Mouse (Mus musculus) megakaryocyte-erythroid progenitor cell, adult 5-6 weeks (primary cell): Measurements from ENCODE around the gene Cyp2u1. TPM values are rescaled to one million over a fixed set of nuclear protein-coding genes. Genes with fewer than 3 reads are reported as not detected.
A peak's percentile ranks its signal among the peaks of the same experiment; 100 is the strongest.

ENCODE experiments used
- ATAC-seq: replicated peaks from 2 replicates; pipeline ENCODE4 v1.8.0; 2016; ENCODE audit warnings: mild to moderate bottlenecking, inconsistent platforms; ENCODE audit not compliant: severe bottlenecking, poor library complexity, low FRiP score, low TSS enrichment
- total RNA-seq, 2 experiments: library from RNA; stranded (forward) in 1 of 2; stranded (reverse) in 1 of 2; fragments of 200-1000, 215-1000 nt in 1 of 2; fragments of >200 nt in 1 of 2; fragmentation: Nextera tagmentation in 1 of 2; gene quantifications; 2 replicates each; pipeline ENCODE4 v1.2.3; 2014 to 2017

Gene Cyp2u1
- total RNA-seq, 2 experiments from 2014 or later: 0.33 to 1.1 TPM

DNA sequence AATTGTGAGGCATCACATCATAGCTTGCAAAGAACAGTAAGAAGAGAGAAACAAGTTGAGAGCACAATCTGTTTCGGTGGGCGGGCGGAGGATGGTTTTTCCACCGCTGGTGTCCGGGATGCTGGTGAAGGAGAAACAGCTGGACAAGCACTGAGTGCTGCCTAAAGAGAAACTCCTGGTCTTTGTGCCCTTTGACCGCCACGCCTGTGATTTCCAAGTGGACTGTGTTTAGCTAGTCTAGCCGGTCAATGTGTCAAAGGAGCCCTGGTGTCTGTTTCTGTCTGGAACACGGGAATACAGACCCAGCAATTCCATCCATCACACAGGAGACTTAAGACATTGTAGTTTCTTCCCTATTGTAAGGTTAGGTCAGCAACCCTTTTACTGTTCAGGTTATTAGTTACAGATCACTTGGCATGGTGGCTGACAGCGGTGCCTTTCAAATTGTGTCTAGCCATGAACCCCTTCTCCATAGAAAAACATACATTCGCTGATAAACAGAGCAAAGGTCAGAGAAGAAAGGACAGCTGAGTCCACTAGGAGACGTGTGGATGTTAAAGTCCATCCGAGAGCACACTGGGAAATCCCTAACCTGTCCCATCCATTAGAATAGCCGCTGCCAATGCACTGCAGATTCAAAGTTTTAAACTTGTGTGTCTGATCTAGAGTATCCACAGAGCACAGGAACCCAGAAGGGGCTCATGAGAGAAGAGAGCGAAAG, 39.1 kb downstream of the Cyp2u1 start:
- ATAC-seq: no peak

DNA sequence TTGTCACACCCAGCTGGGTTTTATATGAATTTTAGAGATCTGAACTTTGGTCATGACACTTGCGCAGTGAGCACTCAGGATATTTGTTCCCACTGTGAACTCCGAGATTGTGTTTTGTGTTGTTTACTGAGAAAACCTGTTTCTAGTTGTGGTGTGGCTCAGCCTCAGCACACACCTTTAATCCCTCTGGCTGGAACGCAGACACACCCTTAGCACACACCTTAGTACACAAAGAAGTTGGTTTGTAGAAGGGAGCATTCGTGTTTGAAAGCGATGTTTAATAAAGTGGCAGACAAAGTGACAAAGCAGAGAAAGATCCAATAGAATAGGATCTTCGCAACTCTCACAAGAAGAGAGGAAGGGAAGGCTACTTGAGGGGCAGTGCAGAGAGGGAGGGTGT, 42.6 kb downstream of the Cyp2u1 start:
- ATAC-seq: no peak

DNA sequence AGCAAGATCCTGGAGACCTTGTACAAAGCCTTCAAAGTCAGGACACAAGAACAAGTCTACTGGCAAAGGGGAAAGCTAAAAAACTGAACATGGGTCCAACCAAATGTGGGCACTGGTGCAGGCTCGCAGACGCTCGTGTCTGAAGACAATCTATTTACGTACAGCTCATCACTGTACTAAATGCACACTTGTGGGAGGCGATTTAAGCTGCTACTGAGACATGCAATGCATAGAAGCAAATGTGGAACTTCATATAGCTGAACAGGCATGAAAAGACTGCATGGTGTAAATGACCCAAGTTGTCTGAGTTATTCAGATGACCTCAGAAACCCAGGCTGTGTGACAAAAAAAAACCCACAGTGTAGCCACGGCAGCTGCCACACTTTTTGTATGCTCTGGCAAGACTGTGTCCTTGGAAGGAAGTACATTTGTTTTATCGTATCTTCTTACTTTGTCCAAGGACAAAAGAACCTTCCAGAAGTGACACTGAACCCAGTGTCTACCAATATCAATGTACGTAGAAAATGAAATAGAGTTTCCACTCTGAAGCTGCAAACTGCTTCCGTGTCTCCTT, 43.5 kb downstream of the Cyp2u1 start:
- ATAC-seq: no peak

DNA sequence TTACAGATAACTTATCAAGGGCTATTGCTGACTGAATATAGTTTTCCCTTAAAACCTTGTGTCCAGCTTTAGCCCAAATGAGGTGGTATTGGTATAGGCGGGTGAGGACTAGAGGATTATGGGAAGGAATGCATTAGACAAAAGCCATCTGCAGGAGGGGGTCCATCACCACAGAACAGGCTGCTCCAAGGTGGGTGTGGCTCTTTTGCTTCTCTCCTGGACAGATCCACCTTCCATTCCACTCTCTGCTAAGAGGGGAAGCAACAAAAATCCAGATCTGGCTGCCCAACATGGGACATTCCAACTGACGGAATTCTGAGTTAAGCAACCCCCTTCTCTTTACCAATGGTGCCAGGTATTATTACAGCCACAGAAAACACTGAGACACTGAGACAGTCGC, 44.1 kb downstream of the Cyp2u1 start:
- ATAC-seq: no peak

- ATAC-seq: no peak
Observed at GRCm38 (mm10) chr3:131255399-131255981, 47.5 kb downstream of the Cyp2u1 start.

DNA sequence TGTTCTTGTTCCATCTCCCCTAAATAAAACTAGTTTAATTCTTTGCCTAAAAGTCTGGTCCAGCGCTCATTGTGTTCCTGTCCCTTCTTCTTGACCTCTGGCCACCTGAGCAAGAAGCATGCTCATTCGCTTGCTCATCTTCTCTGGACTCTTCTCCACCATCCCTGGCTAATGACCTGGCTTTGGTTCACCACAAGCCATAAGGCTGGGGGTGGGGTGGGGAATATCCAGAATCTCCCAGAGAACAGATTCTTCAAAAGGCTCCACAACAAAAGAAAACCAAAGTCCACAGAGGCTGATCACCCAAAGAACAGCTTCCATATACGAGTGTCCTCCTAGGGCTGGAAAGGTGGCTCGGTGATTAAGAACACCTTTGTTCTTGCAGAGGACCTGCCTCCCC, 48.0 kb downstream of the Cyp2u1 start:
- no peak for ATAC-seq

- no peak for ATAC-seq
Observed at GRCm38 (mm10) chr3:131251601-131252000, 51.4 kb downstream of the Cyp2u1 start.

- no peak for ATAC-seq
Observed at GRCm38 (mm10) chr3:131250978-131251377, 52.0 kb downstream of the Cyp2u1 start.

GRCm38 (mm10) chr3:131250283-131250682, 52.7 kb downstream of the Cyp2u1 start:
- ATAC-seq: no peak

GRCm38 (mm10) chr3:131248444-131248843, 54.6 kb downstream of the Cyp2u1 start:
- no peak for ATAC-seq

GRCm38 (mm10) chr3:131247851-131248250, 55.2 kb downstream of the Cyp2u1 start:
- ATAC-seq: no peak

GRCm38 (mm10) chr3:131247447-131247846, 55.6 kb downstream of the Cyp2u1 start:
- ATAC-seq: no peak

GRCm38 (mm10) chr3:131246579-131247046, 56.4 kb downstream of the Cyp2u1 start:
- no peak for ATAC-seq

- peak; percentile 89 for ATAC-seq
Observed at GRCm38 (mm10) chr3:131245766-131246578, 57.1 kb downstream of the Cyp2u1 start.

Other genes with a start within 250 kb of the Cyp2u1 start
- gene Lef1, start 192.8 kb downstream of the Cyp2u1 start, total RNA-seq (2014; fragmentation: Nextera tagmentation): 7.2 and 47.8 TPM in 2 replicates
- gene Lef1, start 192.8 kb downstream of the Cyp2u1 start, total RNA-seq (2017): 0.23 and 0.34 TPM in 2 replicates
- gene Hadh, start 31.1 kb downstream of the Cyp2u1 start, total RNA-seq (2014; fragmentation: Nextera tagmentation): 28.2 and 31.9 TPM in 2 replicates
- gene Hadh, start 31.1 kb downstream of the Cyp2u1 start, total RNA-seq (2017): 44.7 and 49.6 TPM in 2 replicates
- 0.69 TPM in 1 of 2 replicates, not detected in the other for gene Sgms2, start 188.2 kb upstream of the Cyp2u1 start, total RNA-seq (2014; fragmentation: Nextera tagmentation)
- 0.84 TPM in 1 of 2 replicates, not detected in the other for gene Sgms2, start 188.2 kb upstream of the Cyp2u1 start, total RNA-seq (2017)